Mouse (Mus musculus) myocyte (in vitro differentiated cells): ENCODE data around the gene Slc12a6.

ENCODE experiments used
- CEBPB ChIP-seq: IDR thresholded peaks from 2 replicates; pipeline ENCODE4 v1.6.1; 2011; ENCODE audit warnings: mild to moderate bottlenecking, moderate library complexity; ENCODE audit not compliant: poor library complexity, insufficient read depth, severe bottlenecking
- E2F4 ChIP-seq: IDR thresholded peaks from one replicate; pipeline ENCODE4 v1.6.1; 2011; ENCODE audit warnings: mild to moderate bottlenecking, control low read depth, moderate library complexity; ENCODE audit not compliant: insufficient read depth
- MYOD1 ChIP-seq, 3 experiments: IDR thresholded peaks; one replicate each; pipeline ENCODE4 v1.6.1; 2011; ENCODE audit warnings: control low read depth in 2 of 3, low read depth in 2 of 3, mild to moderate bottlenecking in 2 of 3, moderate library complexity in 1 of 3; ENCODE audit not compliant: insufficient read length in 2 of 3, control insufficient read depth in 1 of 3
- POLR2A ChIP-seq: IDR thresholded peaks from one replicate; pipeline ENCODE4 v1.6.1; 2011; ENCODE audit warnings: low read depth, mild to moderate bottlenecking, control low read depth, moderate library complexity; ENCODE audit not compliant: insufficient read length
- POLR2AphosphoS2 ChIP-seq: IDR thresholded peaks from one replicate; pipeline ENCODE4 v1.6.1; 2011; ENCODE audit warnings: low read depth, control low read depth; ENCODE audit not compliant: insufficient read length
- TCF12 ChIP-seq: IDR thresholded peaks from one replicate; pipeline ENCODE4 v1.6.1; 2011; ENCODE audit warnings: mild to moderate bottlenecking, control low read depth; ENCODE audit not compliant: poor library complexity, insufficient read depth, severe bottlenecking
- TCF3 ChIP-seq: IDR thresholded peaks from one replicate; pipeline ENCODE4 v1.6.1; 2011; ENCODE audit warnings: low read depth, control low read depth; ENCODE audit not compliant: insufficient read length
- USF1 ChIP-seq: IDR thresholded peaks from one replicate; pipeline ENCODE4 v1.6.1; 2011; ENCODE audit warnings: low read depth, mild to moderate bottlenecking, control low read depth, moderate library complexity

- TF ChIP-seq POLR2A (no peak), POLR2AphosphoS2 (no peak), CEBPB (no peak), MYOD1 (IDR thresholded peaks at IDR 0.05; ENCODE audit: control insufficient read depth in 1 of 3, insufficient read length in 2 of 3, low read depth in 2 of 3) (no peak), USF1 (no peak), E2F4 (no peak), TCF12 (no peak), TCF3 (no peak)
Measured at GRCm38 (mm10) chr2:112245307-112245706, 20.3 kb upstream of the Slc12a6 start.
